Mouse (Mus musculus) lung, adult 2 months (tissue): Measurements from ENCODE around the gene Acad12. TPM values are rescaled to one million over a fixed set of nuclear protein-coding genes. Genes with fewer than 3 reads are reported as not detected.

Experiments
- DNase-seq: peaks from one replicate; pipeline ENCODE4 v3.0.0; 2022
- H3K4me1 ChIP-seq: fragments of 200-500 bp; 2 replicates; pipeline ENCODE4 v1.6.1; 2011; ENCODE audit warnings: low read length; ENCODE audit not compliant: control insufficient read depth, insufficient read depth
- H3K4me3 ChIP-seq: fragments of 200-500 bp; replicated peaks from 2 replicates; pipeline ENCODE3; 2011; ENCODE audit warnings: low read depth, mild to moderate bottlenecking, control low read depth, low read length; ENCODE audit errors: extremely low read depth
- CTCF ChIP-seq: fragments of 200-500 bp; IDR thresholded peaks from 2 replicates; pipeline ENCODE4 v1.5.1; 2011; ENCODE audit warnings: mild to moderate bottlenecking, low read length, control low read depth; ENCODE audit not compliant: insufficient read depth
- POLR2A ChIP-seq: fragments of 200-500 bp; IDR thresholded peaks from 2 replicates; pipeline ENCODE4 v1.6.1; 2011; ENCODE audit warnings: low read depth, mild to moderate bottlenecking, control low read depth, low read length, borderline replicate concordance; ENCODE audit errors: extremely low read depth
- WGBS: fragments of 180-500 bp; shearing (Covaris S2); methylation state at CpG from one replicate; pipeline ENCODE4 v1.1.7; 2018; 5-methylcytosine and 5-hydroxymethylcytosine counted together
- polyA plus RNA-seq: library from polyadenylated mRNA; depleted of rRNA; stranded (reverse); fragments of >200 nt; gene quantifications from 2 replicates; pipeline ENCODE4 v1.2.3, GENCODE M21; 2012

The Acad12 gene
- polyA plus RNA-seq, 1 experiment, result 10.1 TPM

- no peak for DNase-seq
- H3K4me3 ChIP-seq, result no peak overlapping the region
- TF ChIP-seq POLR2A, result no peak
- no peak for TF ChIP-seq CTCF
- WGBS, result 48% methylated on average over 6 of the region's 6 CpGs
- peaks cover 20% of the 10 kb centered on the region for H3K4me1 ChIP-seq
These were observed 23.9 kb downstream of the Acad12 start for GRCm38 (mm10) chr5:121594714-121595313.

DNA sequence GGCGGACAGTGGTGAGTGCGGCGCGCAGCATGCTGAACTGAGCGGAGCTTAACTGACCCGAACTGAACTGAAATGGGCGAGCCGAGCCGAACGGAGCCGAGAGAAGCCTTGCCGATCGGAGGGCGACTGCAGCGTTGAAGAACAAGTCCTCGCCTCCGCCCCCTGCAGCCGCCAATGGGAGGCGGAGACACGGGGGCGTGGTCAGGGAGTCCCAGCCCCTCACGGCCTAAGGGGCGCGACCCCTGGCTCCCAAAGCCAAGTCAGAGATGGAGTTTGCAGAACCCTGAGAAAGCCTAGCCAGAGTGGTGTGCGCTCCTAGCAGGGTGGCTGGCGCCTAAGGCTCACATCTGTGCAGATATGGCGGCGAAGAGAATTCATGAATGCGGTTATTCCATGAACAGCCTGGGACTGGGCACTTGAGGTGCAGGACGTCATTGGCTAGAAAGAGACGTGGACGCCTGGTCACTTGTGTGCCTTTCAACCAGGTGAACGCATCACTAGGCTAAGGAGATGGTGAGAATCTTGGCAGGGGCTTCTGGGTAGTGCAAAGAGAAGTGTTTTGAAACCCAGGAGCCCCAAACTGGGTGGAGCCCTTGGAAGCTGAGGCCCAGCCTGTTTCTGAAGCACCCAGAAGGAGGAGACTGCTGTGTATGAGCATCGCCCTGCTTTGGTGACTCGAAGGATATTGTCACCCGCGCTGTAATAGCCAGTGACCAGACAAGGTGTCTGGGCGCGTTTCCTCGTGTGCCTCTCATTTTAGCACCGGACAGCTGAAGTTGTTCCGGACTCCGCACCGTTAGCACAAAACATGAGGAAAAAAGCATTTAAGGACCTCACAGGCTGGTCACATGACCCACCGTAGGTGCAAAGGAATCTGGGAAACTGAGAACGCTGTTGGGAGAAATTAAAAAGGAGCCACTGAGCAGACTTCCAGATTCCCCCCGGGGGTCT lies 25.0 kb downstream of the Acad12 start, which contains the start of gene Aldh2:
Gene Aldh2, minus strand, starts transcription at position 374 of the 951 bp plus-strand sequence.
- 4% methylated on average over 47 of the region's 47 CpGs for WGBS
- Histone ChIP-seq H3K4me3 (peak within 1 kb of the TSS; percentile 89), H3K4me1 (peaks cover 20% of the 10 kb centered on the region)
- DNase-seq, result peak; percentile 91
- TF ChIP-seq CTCF (no peak), POLR2A (peak; percentile 97)

DNA sequence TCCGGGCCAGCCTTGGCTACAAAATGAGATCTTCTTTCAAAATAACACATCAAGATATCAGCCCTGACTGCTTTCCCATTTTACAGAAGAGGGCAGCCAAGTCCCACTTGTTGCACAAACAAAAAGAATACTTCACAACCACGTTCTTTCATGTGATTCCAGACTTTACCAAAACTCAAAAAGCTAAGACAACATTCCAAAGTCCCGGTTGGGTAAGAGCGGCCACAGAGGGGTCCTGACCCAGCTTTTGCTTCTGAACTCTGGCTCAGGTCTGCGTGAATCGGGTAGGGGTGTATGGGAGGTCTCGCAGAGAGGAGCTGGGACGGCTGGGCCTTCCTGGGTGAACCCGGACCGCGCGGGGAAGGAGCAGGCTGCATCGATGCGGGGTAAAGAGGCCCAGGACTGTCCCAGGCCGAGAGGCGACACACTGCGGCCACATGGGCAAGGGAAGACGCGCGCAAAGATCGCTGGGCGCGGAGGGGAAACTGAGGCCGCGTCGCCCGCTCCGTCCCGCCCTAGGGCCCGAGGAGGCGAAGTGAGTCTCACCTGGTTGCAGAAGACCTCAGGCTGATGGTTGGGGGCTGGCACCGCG lies 25.8 kb downstream of the Acad12 start:
- TF ChIP-seq CTCF (no peak), POLR2A (no peak)
- DNase-seq, result no peak
- Histone ChIP-seq H3K4me3 (peak overlapping the region; percentile 89), H3K4me1 (peaks cover 24% of the 10 kb centered on the region)
- WGBS, result 2% methylated on average over 33 of the region's 33 CpGs

DNA sequence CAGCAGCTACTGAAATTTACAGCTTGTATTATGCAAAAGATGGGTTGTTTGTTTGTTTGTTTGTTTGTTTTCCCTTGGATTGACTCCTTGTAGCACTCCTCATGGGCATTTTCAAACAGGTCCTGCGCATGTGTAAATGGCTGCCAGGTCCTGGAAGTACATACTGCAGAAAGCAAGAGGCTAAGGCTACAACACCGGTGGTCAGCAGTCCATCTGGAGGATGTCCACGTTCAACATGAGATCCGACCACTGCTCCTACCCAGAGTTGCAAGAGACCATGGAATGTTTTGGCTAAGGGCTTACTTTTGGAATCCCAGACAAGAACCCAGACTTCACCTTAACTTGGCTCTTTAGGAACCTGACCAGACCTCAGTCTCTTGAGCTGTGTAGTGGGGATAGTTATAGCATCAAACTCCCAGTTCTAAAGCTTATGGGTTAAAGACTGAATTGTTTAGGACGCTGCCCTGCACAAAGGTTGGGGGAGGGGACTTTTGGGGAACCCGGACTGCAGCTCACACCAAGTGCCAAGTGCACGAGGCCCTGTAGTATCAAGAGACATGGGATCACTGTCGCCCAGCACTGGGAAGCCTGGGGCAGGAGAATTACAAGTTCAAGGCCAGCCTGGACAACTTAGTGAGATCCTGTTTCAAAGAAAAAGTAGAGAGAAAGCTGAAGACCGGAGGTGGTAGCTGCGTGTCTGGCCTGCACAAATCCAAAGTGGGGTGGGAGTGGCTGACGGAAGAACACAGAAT lies 26.5 kb downstream of the Acad12 start:
- 21% methylated on average over 11 of the region's 11 CpGs for WGBS
- Histone ChIP-seq H3K4me3 (peak overlapping the region; percentile 89), H3K4me1 (peaks cover 23% of the 10 kb centered on the region)
- TF ChIP-seq POLR2A (peak; percentile 19; the same call in 1 of the 2 replicates), CTCF (no peak)
- no peak for DNase-seq

GRCm38 (mm10) chr5:121591417-121592063 lies 27.2 kb downstream of the Acad12 start:
- H3K4me1 ChIP-seq, result peaks cover 22% of the 10 kb centered on the region
- DNase-seq, result no peak

DNA sequence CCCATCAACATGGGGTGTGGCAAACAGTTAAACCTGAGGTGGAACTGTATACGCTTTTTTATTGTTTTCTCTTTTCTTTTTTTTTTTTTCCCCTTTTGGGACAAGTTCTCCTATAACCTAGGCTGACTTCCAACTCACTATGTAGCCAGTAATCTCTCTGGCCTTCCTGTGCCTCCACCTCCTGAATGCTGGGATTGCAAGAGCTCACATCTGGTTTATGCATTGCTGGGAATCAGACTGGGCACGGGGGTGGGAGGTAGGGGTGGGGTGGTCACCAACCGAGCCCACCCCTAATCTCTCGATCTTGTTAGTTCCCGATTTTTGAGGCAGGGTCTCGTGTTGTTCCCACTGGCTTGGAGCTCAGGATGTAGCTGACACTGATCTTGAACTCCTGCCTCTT lies 28.8 kb downstream of the Acad12 start:
- no peak for DNase-seq
- Histone ChIP-seq H3K4me1 (peaks cover 25% of the 10 kb centered on the region), H3K4me3 (no peak overlapping the region)
- TF ChIP-seq POLR2A, result no peak
- WGBS, result 74% methylated on average over 6 of the region's 6 CpGs

More at GRCm38 (mm10) chr5:121591417-121592063, 27.2 kb downstream of the Acad12 start:
- TF ChIP-seq POLR2A, result 0 out of 2 replicates have a peak, but pooled peaks have one; percentile 29
- no peak for TF ChIP-seq CTCF
- H3K4me3 ChIP-seq, result peak overlapping the region; percentile 58
- WGBS, result 12% methylated on average over 11 of the region's 11 CpGs

DNA sequence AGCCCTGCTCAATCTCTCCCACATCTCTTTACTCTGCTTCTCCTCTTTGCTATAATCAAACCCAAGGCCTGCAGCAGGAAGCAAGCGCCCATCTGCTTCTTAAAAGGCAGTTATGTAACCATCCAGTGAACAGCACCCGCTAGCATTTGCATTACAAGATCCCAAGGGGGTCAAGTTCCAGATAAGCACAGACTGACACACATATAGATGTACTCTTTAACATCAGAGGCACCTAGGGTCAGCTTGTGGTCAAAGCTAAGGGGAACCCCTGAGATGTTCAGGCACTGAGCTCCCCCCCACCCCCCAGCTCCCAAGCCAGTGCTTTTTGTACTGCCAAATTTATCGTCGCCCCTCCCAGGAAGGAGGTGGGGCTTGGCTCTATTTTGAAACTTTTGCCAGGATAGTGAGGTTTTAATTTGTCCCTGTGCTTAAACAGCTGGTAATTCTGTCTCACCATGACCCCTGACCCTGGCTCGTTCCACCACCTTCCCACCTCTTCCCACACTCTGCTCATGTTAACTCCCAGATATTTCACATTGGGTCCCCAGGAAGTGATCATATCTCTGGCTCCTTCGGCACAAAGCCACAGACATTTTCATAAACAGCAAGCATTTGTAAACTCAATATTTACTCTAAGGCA lies 32.2 kb downstream of the Acad12 start:
- 3% methylated on average over 6 of the region's 6 CpGs for WGBS
- TF ChIP-seq POLR2A (peak; percentile 8; the same call in 1 of the 2 replicates), CTCF (no peak)
- DNase-seq, result peak; percentile 63
- Histone ChIP-seq H3K4me3 (no peak overlapping the region), H3K4me1 (peaks cover 30% of the 10 kb centered on the region)

- 72% methylated on average over 5 of the region's 5 CpGs for WGBS
- DNase-seq, result no peak
- TF ChIP-seq CTCF (no peak), POLR2A (no peak)
- Histone ChIP-seq H3K4me1 (peaks cover 24% of the 10 kb centered on the region), H3K4me3 (no peak overlapping the region)
These were observed 33.0 kb downstream of the Acad12 start for GRCm38 (mm10) chr5:121585699-121586098.
